Mouse (Mus musculus): Measurements from ENCODE around the gene Hdac9. TPM values are rescaled to one million over a fixed set of nuclear protein-coding genes. Genes with fewer than 3 reads are reported as not detected.

Hdac9 gene
- total RNA-seq, 2 experiments from 2014 or later, result 50.2 to 54.1 TPM

DNA sequence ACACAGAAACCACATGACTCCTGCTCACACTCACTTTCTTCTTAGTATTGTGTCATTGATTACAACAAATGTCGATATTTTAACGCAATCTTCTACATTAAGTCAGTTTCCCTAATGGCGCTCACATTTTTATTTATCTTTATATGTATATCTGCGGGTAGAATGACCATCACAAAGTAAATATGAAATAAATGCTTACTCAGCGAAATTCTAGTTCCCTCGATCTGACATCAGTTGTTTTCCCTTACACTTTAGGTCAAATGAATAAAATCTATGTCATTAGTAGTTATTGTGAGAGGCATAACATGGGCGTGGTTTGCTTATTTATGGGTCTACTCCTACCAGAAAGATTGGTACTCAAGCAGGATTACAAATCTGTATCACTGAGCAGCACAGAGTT lies 514.8 kb downstream of the Hdac9 start:
- DNase-seq (ENCODE audit: low spot score in 2 of 2), result no peak

DNA sequence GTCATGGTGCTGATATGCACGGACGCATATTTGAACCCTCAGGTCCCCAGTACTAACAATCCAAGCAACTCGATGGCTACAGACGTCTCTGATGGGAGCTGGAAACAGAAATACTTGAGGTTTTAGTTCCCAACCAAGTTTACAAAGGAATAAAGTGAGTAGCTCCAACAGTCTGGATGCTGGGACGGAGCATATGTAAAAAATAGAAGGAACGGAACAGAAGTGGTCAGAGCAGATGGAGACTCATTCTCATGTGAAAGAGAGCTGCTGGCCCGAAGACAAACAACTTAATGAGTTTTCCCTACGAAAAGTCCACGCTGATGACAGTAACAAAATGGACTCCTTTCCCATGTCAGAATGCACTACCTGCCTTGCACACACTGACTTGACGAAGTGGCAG lies 518.3 kb downstream of the Hdac9 start:
- DNase-seq (ENCODE audit: low spot score in 2 of 2), result no peak

DNA sequence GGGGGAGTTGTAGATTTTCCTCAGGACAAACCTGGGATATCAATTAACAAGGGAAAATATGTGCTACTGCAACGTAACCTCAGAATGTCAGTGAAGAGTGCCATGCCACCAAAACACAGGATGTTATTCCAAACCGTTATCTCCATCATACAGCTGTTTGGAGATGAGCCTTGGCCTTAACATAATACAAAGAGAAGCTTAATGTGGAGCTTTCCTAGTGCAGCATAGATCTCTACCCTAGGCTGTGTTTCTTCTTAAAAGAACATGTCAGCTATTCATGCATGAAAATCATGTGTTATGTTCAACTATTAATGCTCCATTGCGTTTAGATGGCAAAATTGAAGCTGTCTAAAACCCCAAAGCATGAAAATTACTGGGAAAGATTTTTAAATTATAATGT lies 522.6 kb downstream of the Hdac9 start:
- DNase-seq (ENCODE audit: low spot score in 2 of 2), result no peak

DNA sequence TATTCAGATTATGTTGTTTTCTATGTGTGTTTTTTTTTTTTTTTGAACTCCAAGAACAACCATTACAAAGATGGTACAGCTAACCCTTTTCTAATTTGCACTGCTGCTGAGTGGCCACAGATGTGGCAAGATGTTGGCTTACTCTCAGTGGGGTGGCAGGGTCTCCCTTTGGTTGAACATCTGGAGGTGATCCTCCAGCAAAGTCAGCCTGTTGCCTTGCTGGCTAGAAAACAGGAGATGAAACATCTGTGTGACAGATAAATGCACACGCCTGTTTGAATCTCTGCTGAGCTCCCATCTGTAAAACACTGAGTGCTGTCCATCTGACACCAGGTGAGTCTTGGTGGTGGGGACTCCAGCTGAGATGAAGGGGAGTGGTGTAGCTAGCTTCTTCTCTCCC lies 537.2 kb downstream of the Hdac9 start:
- DNase-seq (ENCODE audit: low spot score in 2 of 2), result no peak

DNA sequence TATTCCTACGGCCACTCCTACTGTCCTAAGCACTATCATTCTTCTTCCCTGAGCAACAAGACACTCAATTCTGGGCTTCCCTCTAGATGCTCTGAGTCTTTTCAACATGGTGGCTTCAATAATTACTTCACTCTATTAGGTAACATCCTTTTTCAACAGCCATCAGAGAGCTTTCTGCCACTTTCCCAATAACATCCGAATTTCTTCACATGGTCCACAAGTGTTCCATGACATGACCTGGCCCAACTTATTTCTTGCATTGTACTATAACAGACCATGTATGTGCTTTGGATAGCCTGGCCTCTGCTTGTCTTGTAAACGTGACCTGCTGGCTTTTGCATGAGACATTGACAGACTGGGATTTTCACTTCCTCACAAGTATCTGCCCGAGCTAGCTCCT lies 538.3 kb downstream of the Hdac9 start:
- DNase-seq (ENCODE audit: low spot score in 2 of 2), result no peak

DNA sequence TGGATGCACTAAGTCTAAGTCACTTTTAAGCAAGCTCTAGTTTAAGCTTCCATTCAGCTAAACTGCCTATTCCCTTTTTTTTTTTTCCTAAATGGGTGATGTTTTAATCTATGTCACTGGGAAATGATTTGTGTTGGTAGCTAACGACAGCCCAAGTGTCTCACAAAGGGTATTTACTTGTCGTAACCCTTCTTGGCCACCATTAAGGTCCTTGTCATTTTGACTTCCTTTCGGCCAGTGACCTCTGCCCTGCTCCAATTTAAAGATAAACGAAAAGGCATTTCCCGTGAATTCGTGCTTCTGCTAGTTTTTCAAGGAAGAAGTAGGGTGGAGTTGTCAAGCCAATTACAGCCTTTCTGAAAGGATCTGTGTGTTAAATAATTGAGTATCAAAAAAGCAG lies 565.0 kb downstream of the Hdac9 start:
- DNase-seq (ENCODE audit: low spot score in 2 of 2), result no peak

DNA sequence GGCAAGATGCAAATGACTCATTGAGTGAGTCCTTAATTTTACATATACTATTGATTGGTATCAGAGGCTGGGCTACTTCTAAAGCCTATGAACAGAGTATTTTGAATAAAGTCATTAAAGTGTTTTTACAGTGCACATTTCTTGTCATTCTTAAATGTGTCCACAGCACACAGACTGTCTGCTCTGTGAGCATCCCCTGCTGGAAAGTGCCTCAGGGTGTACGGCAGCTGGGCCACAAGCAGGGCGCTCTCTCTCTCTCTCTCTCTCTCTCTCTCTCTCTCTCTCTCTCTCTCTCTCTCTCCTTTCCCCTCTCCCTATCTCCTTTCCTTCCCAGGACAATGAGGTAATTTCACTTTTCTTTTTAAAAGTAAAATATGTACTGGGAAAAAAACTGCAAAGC lies 569.4 kb downstream of the Hdac9 start:
- DNase-seq (ENCODE audit: low spot score in 2 of 2), result no peak

DNA sequence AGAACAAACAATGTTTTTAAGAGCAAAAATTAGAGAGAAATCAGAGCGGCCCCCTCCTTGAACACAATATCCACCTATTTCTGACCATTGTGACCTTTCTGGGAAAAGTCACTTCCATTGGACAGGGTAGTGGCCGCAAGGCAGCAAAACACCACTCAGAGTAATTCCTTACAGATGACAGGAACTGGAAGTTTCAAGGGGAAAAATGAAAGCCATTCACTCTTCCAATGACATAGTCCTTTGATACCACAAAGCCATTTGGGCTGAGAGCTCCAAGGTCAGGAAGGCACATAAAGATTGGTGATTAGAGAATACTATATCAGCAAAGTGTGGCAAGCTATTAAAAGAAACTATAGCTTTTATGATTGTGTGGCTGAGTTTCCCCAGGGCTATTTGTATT lies 574.1 kb downstream of the Hdac9 start:
- DNase-seq (ENCODE audit: low spot score in 2 of 2), result no peak

DNA sequence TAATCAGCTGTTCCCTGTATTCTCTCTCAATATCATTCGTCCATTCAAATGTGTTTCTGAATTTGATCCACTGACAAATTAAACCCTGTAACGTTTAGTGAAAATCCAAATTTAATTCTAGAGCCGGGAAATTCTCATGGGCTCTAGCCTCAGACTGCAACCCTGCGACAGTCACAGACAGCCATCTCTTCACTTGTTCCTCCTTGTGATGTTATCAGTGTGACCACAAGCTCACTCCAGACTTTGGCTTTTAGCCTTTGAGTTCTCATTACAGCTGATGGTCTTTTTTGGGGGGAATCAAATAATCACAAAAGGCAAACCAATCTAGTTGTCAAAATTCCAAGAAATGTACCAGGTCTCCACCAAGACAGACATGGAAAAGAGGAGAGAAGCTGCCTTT lies 578.0 kb downstream of the Hdac9 start:
- DNase-seq (ENCODE audit: low spot score in 2 of 2), result no peak

DNA sequence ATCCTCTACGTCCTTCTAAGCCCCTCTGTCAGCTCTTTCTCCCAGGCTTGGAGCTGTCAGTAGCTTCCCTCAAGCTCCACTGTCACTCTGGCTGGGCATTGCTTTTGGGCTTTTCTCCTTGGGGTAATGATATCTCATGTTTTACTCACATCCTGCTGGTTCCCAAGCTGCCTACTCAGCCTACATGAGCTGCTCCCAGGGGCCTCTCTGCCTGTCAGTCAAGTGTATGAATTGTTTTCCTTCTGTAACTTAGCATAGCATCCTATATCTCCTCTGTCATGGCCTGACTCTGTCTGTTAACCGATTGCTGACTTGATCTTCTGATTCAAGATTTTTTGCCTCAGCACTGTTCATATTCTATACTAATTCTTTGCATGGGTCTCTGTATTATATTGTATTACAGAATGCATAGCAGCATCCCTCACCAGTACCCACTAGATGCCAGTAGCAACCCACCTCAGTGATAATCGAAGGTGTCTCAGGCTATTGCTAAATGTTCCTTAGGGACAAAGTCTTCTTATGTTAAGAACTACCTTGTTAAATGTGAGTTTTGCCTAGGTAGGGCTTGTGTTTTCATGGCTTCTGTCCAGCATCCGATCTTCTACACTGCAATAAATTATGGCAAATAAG lies 582.3 kb downstream of the Hdac9 start:
- no peak for DNase-seq (ENCODE audit: low spot score in 2 of 2)

DNA sequence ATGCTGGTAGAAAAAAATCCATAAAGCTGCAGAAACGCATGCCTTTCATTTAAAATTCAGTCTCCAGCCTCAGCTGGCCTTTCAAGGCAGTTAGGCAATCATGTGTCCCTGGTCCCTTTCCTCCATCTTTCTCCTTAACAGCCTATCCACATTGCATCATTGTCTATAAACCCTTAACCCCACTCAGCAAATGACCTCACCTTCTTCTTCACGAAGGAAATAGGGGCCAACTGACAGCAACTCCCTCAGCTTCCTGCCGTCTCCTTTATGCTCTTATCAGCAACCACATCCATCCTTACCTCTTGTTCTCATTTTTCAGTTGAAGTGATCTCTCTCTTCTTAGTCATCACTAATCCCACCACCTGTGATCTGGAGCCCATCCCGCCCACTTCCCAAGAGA lies 584.0 kb downstream of the Hdac9 start:
- no peak for DNase-seq (ENCODE audit: low spot score in 2 of 2)

DNA sequence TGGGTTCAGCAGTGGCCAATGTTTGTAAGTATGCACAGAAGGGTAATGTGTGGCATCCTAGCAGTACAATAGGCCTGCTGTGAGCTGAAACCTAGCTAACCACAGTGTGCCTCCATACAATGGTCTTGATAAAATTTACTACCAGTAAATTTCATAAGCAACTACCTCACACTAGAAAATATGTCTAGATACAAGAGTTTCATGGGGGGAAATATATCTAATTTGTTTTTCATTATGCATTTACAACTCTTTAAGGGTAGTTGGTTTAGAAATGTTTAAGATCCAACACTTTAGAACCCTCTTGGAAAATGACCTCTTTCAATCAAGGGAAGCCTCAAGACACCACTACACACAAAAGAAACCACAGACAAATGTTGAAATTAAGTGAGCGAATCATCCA lies 589.8 kb downstream of the Hdac9 start:
- no peak for DNase-seq (ENCODE audit: low spot score in 2 of 2)

DNA sequence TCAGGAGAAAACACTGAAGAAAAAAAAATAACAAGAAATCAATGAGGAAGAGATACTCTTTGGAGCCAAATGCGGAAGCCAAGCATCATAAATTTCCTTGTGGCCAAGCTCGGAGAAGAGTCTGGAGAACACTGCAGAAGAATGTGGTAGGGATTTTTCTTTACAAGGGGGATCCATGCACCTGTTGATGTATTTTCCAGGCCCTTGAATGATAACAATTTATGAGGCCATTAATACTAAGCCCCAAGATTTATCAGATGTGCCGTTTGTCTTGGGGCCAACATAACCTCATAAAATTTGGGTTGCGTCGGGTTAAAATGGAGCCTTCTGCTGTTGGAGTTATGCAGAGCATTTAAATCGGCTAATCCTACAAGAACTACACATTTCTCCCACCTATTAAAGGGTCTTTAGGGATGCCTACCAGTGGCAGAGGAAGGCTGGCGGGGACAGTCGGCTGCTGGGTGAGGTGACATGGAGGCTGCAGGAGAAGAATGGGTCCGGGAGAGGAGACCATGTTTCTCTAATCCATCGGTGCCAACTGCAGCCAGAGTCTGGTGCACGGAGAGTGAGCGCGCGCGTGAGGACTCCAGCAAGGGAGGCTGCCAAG lies 604.7 kb downstream of the Hdac9 start:
- DNase-seq (ENCODE audit: low spot score in 2 of 2), result no peak

DNA sequence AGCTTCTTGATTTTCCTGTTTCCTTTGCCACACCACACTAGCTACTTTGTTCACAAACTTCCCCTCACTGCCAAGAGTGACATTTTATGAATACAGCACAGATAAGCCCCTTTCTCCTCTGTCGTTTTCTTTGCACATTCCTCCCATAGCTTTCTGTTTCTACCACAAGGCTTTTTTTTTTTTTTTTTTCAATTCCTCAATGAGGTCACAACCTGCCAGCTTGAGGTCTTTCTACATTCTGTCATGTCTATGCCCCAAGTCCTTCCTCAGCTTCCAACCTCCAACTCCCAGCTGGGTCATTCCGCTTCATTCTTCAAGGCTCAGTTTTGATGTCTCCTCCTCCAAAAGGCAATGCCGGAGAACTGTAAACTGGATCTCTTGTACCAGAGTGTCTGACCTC lies 611.4 kb downstream of the Hdac9 start:
- DNase-seq (ENCODE audit: low spot score in 2 of 2), result no peak

DNA sequence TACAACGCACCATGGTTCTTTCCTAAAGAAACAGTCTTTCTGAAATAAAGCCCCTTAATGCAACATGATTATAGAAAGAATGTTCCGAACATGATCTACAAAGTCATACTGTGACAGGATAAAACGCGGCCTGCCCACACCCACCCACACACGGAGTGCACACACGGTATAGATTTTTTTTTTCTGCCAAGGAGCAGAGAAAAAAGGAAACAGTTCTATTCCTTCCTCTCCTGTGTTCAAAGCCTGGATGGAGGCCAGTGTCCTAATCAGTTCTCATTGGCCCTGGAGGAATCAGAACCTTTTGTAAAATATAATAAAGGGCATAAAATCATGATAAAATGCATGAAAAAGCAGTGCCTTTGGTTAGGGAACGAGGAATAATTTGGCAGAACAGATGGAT lies 624.5 kb downstream of the Hdac9 start:
- DNase-seq (ENCODE audit: low spot score in 2 of 2), result no peak

DNA sequence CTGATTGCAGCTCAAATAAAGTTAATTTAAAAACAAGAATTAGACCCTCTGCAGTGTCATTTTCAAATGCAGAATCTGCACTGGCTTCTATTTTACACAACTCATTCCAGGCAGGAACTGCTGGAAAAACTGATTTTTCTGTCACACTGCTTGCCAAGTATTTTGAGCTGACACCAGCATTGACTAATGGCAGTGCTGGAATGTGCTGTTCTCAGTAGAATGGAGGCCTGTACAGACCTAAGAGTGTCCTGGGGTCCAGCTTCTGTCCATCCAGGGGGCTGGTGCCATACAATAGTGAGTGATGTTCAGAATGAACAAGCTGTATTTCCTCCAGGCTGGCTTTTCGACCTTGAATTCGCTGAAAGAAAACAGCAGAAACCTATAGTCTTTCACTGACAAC lies 629.7 kb downstream of the Hdac9 start:
- DNase-seq (ENCODE audit: low spot score in 2 of 2), result no peak

DNA sequence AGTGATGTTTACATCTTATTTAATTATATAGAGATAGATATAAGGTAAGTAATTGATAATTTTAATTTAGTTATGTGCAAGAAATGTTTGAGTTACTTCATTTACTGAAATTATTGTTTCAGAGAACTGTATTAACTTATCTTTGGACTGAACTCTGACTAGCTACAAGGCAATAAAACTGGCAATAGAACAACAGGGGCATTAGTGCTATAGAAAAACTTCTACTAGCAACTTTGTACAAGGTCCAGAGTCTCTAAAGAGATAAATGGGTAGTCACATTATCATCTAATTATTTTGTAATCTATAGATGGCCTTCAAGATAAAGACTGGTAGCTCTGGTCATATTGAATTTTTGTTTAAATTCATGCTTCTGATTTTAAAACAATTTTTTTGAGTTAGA lies 632.0 kb downstream of the Hdac9 start:
- DNase-seq (ENCODE audit: low spot score in 2 of 2), result no peak

DNA sequence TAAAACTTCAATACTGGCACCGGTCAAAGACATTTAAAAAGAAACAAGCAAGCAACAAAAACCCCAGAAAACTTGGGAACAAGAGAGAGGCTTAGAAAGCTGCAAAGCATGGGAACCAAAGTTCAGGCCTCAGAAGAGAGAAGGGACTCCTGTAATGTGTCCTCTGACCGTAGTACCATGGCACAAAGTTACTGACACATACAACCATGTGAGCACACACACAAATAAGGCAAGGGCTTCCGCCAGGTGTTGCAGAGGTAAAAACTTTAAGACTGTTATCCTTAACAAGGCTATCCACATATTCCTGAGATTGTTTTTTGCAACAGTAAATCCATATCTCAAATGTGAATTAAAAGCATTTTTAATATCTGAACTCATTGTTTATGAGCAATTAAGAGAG lies 632.5 kb downstream of the Hdac9 start:
- no peak for DNase-seq (ENCODE audit: low spot score in 2 of 2)

DNA sequence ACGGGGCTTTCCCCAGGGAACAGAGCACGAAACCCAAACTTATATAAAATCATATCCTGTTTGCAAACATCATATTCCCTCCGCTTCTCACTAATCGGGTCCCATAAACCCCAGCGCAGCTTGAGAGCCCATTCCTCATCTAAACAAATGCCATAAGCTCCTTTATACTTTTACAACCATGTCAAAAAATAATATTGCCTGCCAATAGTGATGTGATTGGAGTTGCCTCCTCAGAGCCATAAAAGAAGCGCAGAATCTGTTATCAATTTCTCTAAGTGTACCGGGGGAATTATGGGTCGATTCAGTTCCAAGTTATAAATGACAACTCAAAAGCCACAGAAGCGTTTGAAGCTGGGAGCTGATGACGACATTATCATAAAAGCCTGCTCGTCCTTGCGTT lies 638.1 kb downstream of the Hdac9 start:
- DNase-seq (ENCODE audit: low spot score in 2 of 2), result no peak

DNA sequence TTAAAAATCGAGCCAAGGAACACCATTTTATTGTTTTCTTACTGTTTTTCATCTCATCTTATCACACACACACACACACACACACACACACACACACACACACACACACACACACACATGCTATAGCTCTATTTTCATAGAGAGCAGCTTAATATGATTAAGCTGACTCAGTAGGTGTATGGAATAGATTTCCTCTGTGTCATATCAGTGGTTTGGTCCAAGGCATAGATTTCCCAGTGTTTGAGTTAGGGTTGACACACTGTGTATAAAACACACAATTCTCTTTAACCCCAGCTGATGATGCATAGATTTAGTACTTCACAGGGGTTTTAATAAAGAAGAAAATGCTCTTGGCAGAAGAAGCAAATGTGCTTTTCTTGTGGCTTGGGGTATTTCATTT lies 643.1 kb downstream of the Hdac9 start:
- no peak for DNase-seq (ENCODE audit: low spot score in 2 of 2)

DNA sequence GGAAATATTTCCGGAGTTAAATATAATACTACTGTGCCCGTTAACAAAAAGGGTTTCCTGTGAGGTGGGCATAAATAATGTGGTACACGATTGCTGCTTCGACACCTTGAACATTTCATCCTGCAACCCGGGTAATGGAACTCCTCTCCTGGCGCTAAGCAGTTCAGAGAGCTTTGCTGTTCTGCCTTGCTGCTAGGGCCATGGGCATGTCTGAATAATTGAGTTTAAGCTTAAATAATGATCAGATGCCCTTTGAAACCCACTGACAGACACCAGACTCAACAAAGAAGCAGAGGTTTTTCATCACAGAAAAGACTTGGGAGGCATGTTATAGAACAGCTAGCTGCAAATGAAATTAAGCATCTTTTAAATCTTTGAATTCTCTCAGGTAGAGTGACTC lies 646.8 kb downstream of the Hdac9 start:
- no peak for DNase-seq (ENCODE audit: low spot score in 2 of 2)

DNA sequence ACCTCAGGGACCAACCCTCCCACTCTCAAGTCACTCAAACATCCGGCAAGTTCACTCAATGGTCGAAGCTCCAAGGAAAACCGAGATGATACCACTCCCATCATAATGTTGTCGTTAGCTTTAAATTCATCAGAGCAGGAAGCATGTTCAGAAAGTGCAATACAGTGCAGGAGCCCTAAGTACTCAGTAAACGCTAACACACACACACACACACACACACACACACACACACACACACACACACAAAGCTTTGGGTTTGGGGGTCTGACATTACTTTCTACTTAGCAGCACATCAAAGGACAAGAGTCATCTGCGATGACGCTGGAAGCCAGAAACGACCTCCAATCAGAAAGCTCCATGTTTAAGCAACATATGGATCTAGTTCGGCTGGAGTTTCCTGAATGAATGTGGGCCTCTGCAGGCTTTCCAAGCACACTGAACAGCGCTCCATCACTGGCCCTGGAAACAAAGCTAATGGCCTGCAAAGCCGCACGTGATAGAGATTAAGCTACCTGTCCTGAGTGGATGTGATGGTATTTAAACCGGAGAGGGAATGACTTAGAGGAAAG lies 647.3 kb downstream of the Hdac9 start:
- DNase-seq (ENCODE audit: low spot score in 2 of 2), result no peak

DNA sequence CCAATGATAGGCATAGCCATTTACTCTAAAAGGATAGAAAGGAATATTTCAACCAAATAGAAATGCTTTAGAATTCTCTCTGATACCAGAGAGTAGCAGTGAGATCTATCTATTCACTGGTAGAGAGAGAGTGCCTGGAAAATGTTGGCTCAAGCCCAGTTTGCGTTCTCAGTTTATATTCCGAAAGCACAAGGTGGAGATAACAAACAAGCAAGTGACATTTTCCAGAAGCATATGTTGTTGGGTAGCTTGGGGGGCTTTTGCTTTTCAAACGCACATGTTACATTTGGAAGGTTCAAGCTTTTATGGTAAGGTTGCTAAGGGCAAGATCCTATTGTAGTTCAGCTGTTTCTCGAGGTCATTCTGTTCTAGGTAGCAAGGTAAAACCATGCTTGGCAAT lies 657.2 kb downstream of the Hdac9 start:
- no peak for DNase-seq (ENCODE audit: low spot score in 2 of 2)
